Mouse (Mus musculus) kidney, postnatal 4 days (tissue): Measurements from ENCODE around the gene Srsf2.

ENCODE experiments used
- DNase-seq, 2 experiments: peaks; one replicate each; pipeline ENCODE4 v3.0.0; 2021; ENCODE audit warnings: mixed read lengths in 2 of 2

Gene Srsf2

DNA sequence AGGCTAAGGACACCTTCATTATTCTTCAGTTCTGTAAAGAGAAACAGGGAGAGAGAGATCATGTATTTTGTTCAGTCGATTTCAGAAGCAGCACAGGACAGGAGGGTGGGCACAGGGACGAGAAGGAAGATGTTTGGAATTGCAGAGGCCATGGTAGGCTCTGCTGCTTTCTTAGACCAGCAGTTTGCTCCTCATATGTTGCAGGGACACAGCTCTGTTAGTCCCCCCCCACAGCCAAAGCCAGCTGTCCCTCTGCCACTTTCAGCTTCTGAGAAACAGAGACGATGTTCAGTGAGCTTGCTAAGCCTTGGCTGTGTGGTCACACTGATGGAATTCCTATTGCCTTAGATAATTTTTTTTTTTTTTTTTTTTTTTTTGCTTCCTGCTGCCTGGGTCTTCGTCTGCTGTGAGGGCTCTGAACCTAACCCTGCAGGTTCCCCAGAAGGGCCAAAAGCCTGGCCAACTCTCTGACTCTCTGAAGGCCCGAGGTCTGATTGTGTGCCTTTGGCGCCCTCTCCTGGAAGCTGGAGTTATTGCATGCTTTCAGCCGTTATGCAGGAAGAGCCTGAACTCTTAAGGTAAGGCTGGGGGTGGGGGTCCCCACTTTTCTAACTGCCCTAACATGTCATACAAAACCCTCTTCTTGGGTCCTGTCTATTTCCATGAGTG lies 44.8 kb downstream of the Srsf2 start:
- peak; percentile 90 to 93 for DNase-seq

DNA sequence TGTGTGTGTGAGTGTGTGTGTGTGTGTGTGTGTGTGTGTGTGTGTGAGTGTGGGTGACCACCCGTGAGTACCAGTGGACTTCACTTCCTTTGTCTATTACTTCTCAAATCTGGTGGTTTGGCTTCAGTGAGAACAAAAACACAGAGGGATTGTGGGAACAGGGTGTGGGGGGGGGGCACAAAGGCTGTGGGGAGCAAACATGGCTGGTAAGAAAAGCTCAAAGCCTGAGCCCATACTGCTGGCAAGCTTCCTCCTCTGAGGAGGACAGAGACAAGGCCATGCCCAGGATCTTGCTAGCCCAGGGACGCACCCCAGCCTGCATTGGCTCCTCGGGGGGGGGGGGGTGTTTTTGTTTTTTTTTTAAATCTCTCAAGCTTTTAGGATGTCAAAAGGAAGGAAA lies 45.4 kb downstream of the Srsf2 start:
- no peak for DNase-seq

DNA sequence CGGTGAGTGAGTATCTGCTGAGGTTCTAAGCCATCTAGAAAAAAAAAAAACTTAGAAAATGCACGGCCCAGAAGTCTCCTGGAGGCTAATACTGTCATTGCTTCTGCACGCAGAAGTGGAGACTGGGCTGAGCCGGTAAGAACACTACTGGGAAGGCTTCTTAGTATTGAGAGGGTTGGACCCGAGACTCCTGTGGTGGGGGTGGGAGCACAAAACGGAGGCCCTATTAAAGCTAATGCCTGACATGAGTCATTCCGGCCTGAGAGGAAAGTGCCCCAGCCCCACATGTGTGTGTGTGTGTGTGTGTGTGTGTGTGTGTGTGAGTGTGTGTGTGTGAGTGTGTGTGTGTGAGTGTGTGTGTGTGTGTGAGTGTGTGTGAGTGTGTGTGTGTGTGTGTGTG lies 45.8 kb downstream of the Srsf2 start:
- DNase-seq, result peak in 1 of 2 experiments; percentile 50

DNA sequence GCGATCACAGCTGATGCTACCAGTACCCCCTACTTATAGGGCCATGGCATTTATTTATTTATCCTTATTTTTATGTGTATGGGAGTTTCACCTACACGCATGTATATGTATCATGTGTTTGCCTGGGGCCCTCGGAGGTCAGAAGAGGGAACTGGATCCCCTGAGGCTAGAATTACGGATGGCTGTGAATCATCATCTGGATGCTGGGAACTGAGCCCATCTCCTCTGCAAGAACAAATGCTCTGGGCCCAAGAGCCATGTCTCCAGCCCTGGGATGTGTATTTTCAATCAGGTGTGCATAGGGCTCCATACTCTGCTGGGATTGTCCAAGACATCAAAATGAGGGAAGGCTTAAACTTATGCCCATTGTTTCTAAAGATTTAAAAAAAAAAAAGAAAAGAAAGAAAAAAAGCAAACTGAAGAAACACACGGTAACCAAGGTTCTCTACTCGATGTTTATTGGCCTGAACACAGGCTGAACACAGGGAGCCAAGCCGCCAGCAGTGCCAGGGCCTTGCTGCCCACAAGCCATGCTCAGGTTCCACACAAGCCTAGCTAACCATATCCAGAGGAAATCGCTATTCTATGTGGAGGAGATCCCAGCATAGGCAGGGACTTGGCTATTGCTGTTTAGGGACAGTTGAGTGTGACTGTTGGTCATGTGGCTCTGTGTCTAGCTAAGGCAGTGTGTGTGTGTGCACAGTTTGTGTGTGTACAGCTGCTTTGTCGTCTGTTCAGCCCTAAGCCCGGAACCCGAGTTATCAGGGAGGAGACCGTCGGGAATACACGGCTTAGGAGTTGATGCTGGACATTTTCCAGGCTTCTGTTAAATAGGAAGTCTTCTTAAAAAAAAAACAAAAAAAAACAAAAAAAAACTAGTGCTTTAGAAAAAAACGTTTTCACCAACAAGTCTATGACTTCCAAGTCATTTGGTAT lies 46.5 kb downstream of the Srsf2 start:
- peak in 1 of 2 experiments; percentile 37 for DNase-seq

DNA sequence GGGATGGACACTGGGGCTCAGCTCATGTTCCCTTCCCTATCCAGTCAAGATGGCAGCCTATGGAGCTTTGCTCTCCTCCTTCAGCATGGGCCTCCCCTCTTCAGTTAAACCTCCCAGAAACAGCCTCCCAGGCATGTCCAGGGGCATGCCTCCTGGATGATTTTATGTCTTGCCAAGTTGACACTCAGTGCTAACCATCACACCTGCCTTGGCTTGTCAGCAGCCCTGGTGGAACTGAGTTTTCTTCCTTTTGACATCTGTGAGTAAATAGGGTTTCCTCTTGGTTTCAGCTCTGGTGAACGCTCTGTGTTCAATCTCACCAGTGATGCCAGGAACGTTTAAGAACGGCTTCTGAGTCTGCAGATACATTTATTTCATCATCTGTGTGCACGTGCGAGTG lies 50.2 kb downstream of the Srsf2 start:
- no peak for DNase-seq

DNA sequence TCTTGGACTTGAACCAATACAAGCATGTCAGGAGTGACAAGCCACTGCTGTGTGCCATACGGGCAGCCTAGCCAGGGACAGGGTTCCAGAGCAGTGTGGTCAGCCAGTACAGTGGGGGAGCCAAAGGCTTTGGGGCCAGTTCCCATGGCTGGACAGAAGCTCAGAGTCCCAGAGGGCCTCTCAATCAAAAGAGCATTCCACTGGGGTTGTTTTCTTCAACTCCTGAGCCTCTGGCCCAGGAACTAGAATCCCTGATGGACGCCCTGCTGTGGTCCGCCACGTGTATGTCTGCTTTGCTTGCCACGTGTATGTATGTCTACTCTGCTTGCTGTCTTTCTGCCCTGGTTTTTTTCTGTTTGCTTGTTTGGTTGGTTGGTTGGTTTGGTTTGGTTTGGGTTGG lies 51.8 kb downstream of the Srsf2 start:
- peak in 1 of 2 experiments; percentile 40 for DNase-seq
